Mouse (Mus musculus) cerebellum, adult 9-10 months (tissue): Measurements from ENCODE around the gene Cdk14.

Experiments used
- DNase-seq: peaks from one replicate; pipeline ENCODE4 v3.0.0; 2022

Gene Cdk14

GRCm38 (mm10) chr5:5044326-5044725, 375.8 kb downstream of the Cdk14 start:
- no peak for DNase-seq

DNA sequence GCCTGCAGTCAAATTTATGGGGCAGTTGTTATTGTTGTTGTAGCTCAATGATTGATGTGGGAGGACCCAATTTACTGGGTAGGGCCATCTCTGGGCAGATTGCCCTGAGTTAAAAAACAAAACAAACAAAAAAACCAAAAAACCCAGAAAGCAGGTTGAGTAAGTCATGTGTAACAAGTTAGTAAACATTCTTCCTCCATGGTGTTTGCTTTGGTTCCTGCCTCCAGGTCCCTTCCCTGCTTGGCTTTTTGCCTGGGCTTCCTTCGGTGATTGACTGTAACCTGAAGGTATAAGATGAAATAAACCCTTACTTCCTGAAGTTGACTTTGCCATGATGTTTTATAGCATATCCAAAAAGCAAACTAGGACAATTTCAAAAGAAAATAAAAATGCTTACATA, 377.4 kb downstream of the Cdk14 start:
- DNase-seq: no peak

- no peak for DNase-seq
Observed at GRCm38 (mm10) chr5:5041480-5041879, 378.6 kb downstream of the Cdk14 start.

GRCm38 (mm10) chr5:5039700-5040284, 380.3 kb downstream of the Cdk14 start:
- DNase-seq: no peak

- DNase-seq: no peak
Observed at GRCm38 (mm10) chr5:5033445-5033844, 386.7 kb downstream of the Cdk14 start.

DNA sequence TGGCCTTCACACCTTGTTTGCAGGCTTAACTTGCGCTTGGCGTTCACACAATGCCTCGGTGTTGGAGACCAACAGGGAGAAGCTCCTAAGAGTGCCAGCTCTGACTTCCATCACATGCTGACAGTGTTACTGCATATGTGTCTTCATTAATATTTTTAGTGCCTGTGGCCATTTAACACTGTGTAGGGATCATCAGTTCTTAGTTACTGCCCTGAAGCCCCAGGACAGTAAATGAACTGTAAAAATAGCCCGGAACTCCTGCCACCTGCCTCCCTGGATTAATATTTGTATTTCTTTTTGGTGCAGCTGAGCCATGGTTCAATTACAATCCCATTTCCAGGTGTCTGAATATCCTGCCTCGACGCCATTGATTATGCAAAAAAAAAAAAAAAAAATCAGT, 387.3 kb downstream of the Cdk14 start:
- DNase-seq: no peak

DNA sequence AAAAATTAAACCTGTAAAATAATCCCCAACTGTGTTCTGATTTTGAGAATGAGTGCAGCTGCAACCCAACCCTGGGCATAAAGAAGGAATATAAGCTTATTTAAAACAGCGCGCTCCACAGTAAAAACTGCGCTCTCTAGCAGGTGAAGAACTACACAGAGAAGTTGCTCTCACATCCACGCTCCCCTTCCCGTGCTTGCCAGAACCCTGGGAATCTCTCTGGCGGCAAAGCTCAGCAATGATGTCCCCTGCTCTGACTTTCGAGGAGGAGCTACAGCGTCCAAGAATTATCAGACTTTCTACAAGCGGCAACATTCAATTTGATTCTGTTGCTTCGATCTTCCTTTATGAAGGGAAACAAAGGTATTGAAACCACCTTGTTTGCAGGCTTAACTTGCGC, 387.7 kb downstream of the Cdk14 start:
- no peak for DNase-seq

DNA sequence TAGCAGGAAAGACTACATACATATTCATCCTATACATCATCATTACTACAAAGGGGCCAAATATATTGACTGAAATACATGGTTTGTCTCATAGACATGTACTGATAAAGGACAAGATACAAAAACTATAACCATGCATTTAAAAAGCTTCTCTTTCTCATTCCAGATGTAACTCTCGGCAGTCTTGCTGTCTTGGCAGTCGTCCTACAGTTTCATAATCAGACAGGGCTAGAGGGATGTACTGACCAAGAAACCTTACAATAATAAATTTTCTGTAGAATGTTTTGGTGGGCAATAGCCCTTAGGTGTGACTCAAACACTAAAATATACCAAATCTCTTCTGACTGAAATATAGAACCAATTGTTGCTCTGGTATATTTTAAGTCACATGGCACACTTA, 389.7 kb downstream of the Cdk14 start:
- no peak for DNase-seq

GRCm38 (mm10) chr5:5018959-5019358, 401.2 kb downstream of the Cdk14 start:
- no peak for DNase-seq

DNA sequence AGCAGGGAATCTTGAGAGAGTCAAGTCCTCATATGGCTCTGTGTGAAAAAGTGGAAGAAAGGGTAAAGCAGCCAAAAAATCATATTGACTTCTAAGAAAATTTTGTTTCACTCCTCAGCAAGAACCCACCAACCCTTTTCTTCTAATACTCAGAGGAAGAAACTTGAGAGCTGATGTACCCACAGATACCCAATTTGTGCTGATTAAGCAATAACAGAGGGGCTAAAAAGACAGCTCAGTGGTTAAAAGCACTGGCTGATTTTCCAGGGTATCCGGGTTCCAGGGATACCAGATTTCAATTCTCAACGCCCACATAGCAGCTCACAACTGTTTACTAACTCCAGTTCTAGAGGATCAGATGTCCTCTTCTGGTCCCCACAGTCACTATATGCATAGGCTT, 401.9 kb downstream of the Cdk14 start:
- DNase-seq: no peak

DNA sequence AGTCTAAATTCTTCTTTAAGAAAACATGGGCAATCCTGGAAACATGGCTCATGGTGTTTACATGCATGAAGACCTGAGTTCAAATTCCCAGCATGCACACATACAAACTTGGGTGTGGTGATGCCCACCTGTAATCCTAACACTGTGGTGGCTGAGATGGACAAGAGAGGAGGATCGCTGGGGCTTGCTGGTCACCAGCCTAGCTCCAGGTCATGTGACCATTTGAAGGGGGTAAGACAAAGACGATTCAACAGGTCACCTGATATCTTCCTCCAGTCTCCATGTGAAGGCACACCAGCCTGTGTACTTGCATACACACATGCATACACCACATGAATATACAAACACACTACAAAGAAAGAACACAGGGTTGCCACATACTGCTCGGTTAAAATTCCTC, 406.3 kb downstream of the Cdk14 start:
- DNase-seq: no peak

- DNase-seq: no peak
Observed at GRCm38 (mm10) chr5:5012521-5013346, 407.4 kb downstream of the Cdk14 start.

DNA sequence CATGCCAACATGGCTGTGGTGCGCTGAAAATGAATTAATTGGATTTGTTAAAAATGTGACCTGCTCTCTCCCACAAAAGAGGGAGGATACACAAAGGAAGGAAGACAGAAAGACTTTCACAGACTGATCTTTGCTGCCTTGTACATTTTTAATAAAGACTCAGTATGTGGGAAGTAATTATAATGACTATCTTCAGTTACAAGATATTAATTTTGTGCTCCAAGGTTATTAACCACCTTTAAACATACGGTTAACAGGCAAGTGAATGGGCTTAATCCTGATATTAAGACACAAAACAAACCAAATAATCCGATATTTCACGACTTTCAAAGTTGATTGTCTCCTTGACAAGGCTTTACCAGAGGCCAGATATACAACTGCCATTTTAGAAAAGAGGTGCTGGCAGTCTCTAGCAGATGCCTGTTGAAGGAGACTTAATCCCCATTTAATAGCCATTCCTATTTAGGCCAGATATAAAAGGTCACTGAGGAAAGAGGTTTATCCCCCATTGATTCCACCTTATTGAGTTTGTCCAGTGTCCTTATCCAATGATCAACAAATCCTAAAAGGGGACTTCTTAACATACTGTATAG, 411.9 kb downstream of the Cdk14 start:
- no peak for DNase-seq

DNA sequence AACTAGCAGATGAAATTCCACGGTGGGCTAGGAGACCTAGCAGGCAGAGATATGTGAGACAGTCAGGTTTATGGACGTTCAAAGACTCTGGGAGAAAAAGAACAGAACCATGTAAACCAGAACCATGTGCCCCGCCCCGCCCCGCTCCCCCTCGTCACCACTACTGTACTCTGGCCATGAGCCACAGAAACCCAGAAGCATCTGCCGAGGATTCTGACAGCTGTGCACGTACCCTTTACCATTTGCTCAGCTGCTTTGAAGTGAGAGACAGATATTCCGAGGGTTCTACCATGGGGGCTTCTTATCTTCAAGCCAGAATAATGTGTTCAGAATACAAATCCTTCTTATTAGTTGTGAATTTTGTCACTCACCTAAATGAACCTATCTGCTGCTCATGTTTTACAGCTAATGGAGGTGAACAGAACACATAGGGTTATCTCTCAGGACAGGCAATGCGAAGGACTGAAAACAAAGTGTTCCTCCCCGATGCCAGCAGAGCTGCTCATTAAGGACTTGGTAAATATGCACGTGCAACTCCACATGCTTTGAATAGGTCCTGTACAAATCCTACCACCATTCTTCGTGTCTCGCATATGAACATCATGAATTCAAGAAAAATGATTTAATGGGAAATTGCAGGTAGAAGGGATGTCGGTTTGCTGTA, 412.5 kb downstream of the Cdk14 start:
- no peak for DNase-seq

GRCm38 (mm10) chr5:5005633-5006032, 414.5 kb downstream of the Cdk14 start:
- no peak for DNase-seq

DNA sequence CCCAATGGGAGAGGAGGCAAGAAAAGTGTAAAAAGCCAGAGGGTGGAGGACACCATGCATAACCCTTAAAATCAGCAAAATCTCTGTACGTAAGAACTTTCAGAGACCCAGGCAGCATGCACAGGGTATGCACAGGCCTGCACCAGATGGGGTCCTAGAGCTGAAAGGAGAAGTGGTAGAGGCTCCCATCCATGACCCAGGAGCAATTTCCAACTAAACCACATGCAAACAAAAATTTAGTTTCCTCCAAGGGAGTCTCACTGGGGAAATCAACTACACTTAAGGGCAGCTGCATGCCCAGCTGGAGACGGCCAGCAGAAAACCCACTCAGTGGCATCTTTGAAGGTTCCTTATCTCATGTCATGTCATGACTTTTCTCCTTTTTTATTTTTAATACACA, 415.4 kb downstream of the Cdk14 start:
- no peak for DNase-seq

GRCm38 (mm10) chr5:4993192-4993601, 426.9 kb downstream of the Cdk14 start:
- DNase-seq: peak; percentile 12

- DNase-seq: no peak
Observed at GRCm38 (mm10) chr5:4991023-4991422, 429.1 kb downstream of the Cdk14 start.

DNA sequence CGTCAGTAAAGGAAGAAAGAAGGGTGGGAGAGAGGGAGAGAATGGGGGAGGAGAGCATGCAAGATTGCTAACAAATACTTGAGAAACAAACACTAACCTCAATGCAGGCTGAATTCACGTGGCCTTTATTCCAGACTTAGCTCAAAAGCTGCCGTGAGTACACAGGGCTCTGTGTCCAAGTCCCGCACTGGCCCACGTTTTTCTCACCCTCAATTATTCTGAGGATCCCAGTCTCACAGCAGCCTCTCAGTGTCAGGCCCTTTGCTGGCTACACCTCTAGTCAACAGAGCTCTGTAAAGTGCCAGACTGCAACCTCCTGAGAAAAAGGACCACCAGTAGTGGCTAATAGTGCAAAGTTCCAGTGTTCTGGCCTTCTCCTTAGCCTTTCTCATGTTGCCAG, 429.9 kb downstream of the Cdk14 start:
- no peak for DNase-seq

GRCm38 (mm10) chr5:4986181-4986580, 433.9 kb downstream of the Cdk14 start:
- no peak for DNase-seq

- no peak for DNase-seq
Observed at GRCm38 (mm10) chr5:4979551-4979950, 440.6 kb downstream of the Cdk14 start.

DNA sequence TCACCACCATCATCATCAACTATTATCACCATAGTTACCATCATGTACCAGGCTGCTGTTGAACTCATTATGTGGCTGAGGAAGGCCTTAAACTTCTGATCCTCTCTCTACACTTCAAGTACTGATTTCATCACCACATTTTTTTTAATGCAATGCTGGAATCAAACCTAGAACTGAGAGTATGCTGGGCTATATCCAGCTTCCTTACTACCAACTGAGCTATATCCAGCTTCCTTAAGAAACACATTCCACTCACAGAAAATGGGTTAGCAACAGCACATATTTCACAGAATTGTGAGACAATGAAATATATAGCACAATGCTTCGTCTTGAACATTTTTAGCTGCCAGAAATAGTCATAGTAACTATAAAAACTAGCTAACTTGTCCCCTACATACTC, 446.7 kb downstream of the Cdk14 start:
- no peak for DNase-seq

- DNase-seq: peak; percentile 66
Observed at GRCm38 (mm10) chr5:4962063-4962610, 458.0 kb downstream of the Cdk14 start.
